Mouse (Mus musculus) testis, postnatal 14 days (tissue): ENCODE results near the gene Morn3.
A peak's percentile ranks its signal among the peaks of the same experiment; 100 is the strongest.

Experiments
- DNase-seq: peaks from one replicate; pipeline ENCODE4 v3.0.0; 2021; ENCODE audit warnings: low spot score

Morn3 gene

GRCm38 (mm10) chr5:123060706-123061401 lies 14.0 kb upstream of the Morn3 start:
- no peak for DNase-seq

GRCm38 (mm10) chr5:123059757-123060520 lies 13.1 kb upstream of the Morn3 start:
- no peak for DNase-seq

- DNase-seq: no peak
Observed at GRCm38 (mm10) chr5:123058251-123059102, 11.7 kb upstream of the Morn3 start.

GRCm38 (mm10) chr5:123057366-123058250 lies 10.8 kb upstream of the Morn3 start:
- DNase-seq: peak; percentile 100

DNA sequence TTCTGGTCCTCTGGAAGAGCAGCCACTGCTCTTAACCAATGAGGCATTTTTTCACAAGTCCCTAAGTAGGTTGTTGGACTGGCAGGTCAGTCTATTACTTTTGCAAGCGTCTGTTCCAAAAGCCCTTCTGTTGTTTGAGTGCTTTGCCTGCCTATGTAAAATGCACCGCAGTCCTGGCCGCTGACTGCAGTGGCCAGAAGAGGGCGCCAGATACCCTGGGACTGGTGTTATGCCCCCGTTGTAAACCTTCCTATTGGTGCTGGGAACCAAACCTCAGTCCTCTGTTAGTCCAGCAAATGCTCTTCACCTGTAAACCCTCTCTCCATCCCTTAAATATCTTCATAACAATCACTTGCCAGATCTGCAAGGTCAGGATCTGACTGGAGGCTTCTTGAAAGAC lies 4.9 kb upstream of the Morn3 start:
- DNase-seq: peak; percentile 50

- peak; percentile 77 for DNase-seq
Observed at GRCm38 (mm10) chr5:123050918-123051317, 4.1 kb upstream of the Morn3 start.

DNA sequence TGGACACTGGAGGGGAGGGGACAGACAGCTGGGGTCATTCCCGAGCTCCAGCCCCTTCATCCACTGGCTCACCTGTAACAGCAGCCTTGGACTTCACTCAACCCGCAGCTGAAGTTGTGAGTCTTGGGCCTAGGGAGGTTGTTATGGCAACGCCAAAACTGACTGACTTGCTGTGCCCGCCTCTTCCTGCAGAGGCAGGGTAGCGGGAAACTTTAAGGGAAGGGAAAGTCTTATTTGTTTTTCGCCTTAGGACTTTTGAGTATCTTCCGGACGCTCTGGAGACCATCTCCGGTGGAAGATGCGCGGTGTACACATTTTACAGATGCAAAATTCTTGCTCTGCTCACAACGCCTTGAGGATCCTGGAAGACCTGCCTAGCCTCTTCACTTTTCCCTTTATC lies 2.5 kb upstream of the Morn3 start:
- no peak for DNase-seq

GRCm38 (mm10) chr5:123045561-123046295 lies 1.1 kb downstream of the Morn3 start:
- DNase-seq: no peak

- DNase-seq: no peak
Observed at GRCm38 (mm10) chr5:123043856-123044255, 3.0 kb downstream of the Morn3 start.

DNA sequence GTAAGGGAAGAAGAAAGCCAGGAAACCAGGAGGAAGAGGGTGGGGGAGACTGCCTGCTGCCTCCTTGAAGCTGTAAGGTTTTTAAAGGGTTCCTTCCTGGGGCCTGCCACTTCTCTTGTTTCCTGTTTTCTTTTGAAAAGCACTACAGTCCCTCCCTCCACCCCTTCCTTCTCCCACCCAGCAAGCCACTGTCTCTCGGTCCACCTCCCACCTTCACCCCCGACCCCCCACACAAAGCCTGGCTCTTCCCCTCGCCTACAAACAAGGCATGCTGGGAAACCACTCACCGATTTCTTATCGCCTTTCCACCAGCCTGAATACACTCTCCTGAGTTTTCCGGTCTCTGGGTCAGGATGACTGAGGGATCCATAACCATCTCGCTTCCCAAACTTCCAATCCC lies 6.0 kb downstream of the Morn3 start:
- no peak for DNase-seq

- DNase-seq: peak; percentile 59
Observed at GRCm38 (mm10) chr5:123039120-123039752, 7.6 kb downstream of the Morn3 start.

GRCm38 (mm10) chr5:123038115-123038514 lies 8.7 kb downstream of the Morn3 start:
- no peak for DNase-seq

GRCm38 (mm10) chr5:123035564-123035963 lies 11.3 kb downstream of the Morn3 start:
- no peak for DNase-seq

- no peak for DNase-seq
Observed at GRCm38 (mm10) chr5:123035089-123035488, 11.7 kb downstream of the Morn3 start.

- no peak for DNase-seq
Observed at GRCm38 (mm10) chr5:123033646-123034160, 13.1 kb downstream of the Morn3 start.

GRCm38 (mm10) chr5:123031312-123031711 lies 15.5 kb downstream of the Morn3 start:
- no peak for DNase-seq

DNA sequence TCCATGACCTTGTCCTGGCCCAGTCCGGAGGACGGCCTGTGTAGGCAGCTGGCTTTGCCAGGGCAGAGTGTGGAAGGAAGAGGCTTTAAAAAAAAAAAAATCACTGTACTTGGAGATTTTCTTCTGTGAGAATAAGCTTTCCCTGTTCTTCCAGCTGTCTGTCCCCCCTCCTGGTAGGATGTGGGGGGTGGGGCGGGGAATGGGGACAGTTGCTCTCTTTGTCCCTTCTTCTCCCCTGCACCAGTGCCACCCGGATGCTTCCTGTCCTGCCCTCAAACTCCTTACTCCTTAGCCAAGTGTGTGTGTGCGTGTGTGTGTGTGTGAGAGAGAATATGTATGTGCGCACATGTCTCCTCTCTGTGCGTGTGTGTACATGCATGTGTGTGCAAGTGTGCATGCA lies 17.1 kb downstream of the Morn3 start:
- DNase-seq: no peak

DNA sequence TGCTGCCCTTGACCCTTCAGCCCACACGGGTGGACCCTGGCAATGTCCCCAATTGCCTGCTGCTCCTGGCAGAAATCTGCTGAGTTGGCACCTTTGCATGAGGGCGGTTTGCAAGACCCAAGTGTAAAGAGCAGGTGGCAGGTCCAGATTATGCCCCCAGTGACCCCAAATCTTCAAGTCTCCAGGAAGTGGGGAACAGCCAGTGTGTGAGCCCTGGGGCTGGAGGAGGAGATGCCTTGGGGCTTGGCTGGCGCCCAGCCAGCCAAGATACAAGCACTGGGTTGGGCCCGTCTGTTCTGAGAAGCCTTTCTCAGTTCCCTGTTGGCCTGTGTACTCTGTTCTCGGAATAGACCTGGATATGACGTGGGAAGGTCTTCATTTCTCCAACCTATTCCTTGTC lies 19.4 kb downstream of the Morn3 start:
- DNase-seq: no peak

- DNase-seq: no peak
Observed at GRCm38 (mm10) chr5:123026414-123026813, 20.4 kb downstream of the Morn3 start.

- DNase-seq: no peak
Observed at GRCm38 (mm10) chr5:123024965-123025573, 21.7 kb downstream of the Morn3 start.
